Mouse (Mus musculus): ENCODE results near the gene Hoxd8.

DNA sequence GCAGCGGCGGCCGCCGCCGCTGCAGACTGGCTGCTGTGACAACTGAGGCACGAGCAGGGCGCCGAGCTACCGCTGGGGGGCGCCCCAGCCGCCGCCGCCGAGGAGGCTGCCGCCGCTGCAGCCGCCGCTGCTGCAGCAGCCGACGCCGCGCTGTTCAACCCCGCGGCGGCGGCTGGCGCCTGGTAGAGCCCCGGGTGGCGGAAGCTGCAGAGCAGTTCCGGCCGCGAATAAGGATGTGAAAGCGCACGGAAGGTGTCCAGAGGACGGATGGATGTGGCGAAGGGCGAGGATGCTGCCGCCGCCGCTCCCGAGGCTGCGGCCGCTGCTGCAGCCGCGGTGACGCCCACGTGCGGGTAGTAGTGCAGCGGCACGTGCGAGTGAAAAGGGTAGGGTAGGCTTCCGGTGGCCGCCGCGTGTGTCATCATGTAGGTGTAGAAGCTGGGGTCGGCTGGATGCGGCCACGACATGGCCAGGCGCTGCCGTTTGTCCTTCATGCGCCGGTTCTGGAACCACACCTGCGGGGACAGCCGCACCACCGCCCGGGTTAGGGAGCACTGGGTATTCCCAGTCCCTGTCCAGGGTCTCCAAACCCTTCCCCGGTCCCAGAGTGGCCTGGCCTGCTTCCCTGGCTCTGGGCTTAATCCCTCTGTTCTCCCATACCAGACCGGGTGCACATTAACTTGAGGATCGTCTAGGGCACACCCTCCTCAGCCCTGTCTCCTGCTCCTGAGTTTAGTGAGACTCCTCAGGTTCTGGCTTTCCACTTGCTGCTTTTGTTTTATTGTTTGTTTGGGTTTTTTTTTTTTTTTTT lies 48.4 kb upstream of the Hoxd8 start:
- no peak for TF ChIP-seq GATA1 (IDR thresholded peaks at IDR 0.05; ENCODE audit: borderline replicate concordance, low read length)
- TF ChIP-seq FLI1 (IDR thresholded peaks at IDR 0.05; ENCODE audit: low read length) = no peak
